Mouse (Mus musculus) c-Kit-positive CD71-negative TER-119-negative erythroid progenitor cells, embryonic 14.5 days (primary cell): ENCODE measurements around the gene Cldn15.
"Not testable (repeated sequence)": the region's sequence is repeated elsewhere in the genome, so short reads cannot be mapped to it uniquely, and the experiment has no call there.

ENCODE experiments used
- DNase-seq: peaks from one replicate; pipeline ENCODE4 v3.0.0-alpha.2; 2013; ENCODE audit warnings: low read depth

Cldn15 gene

GRCm38 (mm10) chr5:136966331-136966730 lies at the start of gene Cldn15:
Gene Cldn15, plus strand, starts transcription at chr5:136966616.
- no peak for DNase-seq

- no peak for DNase-seq
Observed at GRCm38 (mm10) chr5:136917613-136918242, 48.7 kb upstream of the Cldn15 start.

GRCm38 (mm10) chr5:136918655-136919472 lies 47.6 kb upstream of the Cldn15 start:
- peak; percentile 63 for DNase-seq

GRCm38 (mm10) chr5:136919546-136920301 lies 46.7 kb upstream of the Cldn15 start:
- DNase-seq: no peak

- DNase-seq: no peak
Observed at GRCm38 (mm10) chr5:136922830-136923229, 43.6 kb upstream of the Cldn15 start.

GRCm38 (mm10) chr5:136923751-136924478 lies 42.5 kb upstream of the Cldn15 start:
- no peak for DNase-seq

GRCm38 (mm10) chr5:136929073-136929472 lies 37.3 kb upstream of the Cldn15 start:
- peak; percentile 83 for DNase-seq

- no peak for DNase-seq
Observed at GRCm38 (mm10) chr5:136931896-136932295, 34.5 kb upstream of the Cldn15 start.

GRCm38 (mm10) chr5:136932956-136933355 lies 33.5 kb upstream of the Cldn15 start:
- DNase-seq: no peak

- no peak for DNase-seq
Observed at GRCm38 (mm10) chr5:136933930-136934329, 32.5 kb upstream of the Cldn15 start.

GRCm38 (mm10) chr5:136935905-136936695 lies 30.3 kb upstream of the Cldn15 start:
- DNase-seq: no peak

GRCm38 (mm10) chr5:136936750-136937149 lies 29.7 kb upstream of the Cldn15 start:
- DNase-seq: no peak

GRCm38 (mm10) chr5:136937621-136938020 lies 28.8 kb upstream of the Cldn15 start:
- no peak for DNase-seq

GRCm38 (mm10) chr5:136939284-136939683 lies 27.1 kb upstream of the Cldn15 start:
- DNase-seq: no peak

- DNase-seq: not testable (repeated sequence)
Observed at GRCm38 (mm10) chr5:136940029-136940428, 26.4 kb upstream of the Cldn15 start.

GRCm38 (mm10) chr5:136940845-136941560 lies 25.4 kb upstream of the Cldn15 start:
- DNase-seq: no peak

GRCm38 (mm10) chr5:136942781-136943180 lies 23.6 kb upstream of the Cldn15 start:
- DNase-seq: no peak

- no peak for DNase-seq
Observed at GRCm38 (mm10) chr5:136943382-136943781, 23.0 kb upstream of the Cldn15 start.

GRCm38 (mm10) chr5:136945084-136945483 lies 21.3 kb upstream of the Cldn15 start:
- DNase-seq: no peak

GRCm38 (mm10) chr5:136947874-136948273 lies 18.5 kb upstream of the Cldn15 start:
- DNase-seq: no peak
